Mouse (Mus musculus) lung, postnatal 25 days (tissue): ENCODE measurements around the gene Pim1.
A peak's percentile ranks its signal among the peaks of the same experiment; 100 is the strongest.

Source experiments
- DNase-seq: peaks from one replicate; pipeline ENCODE4 v3.0.0; 2022; ENCODE audit warnings: low spot score

The Pim1 gene

GRCm38 (mm10) chr17:29465405-29466010, 25.0 kb upstream of the Pim1 start:
- DNase-seq, result no peak

- DNase-seq, result no peak
Measured at GRCm38 (mm10) chr17:29467030-29467429, 23.5 kb upstream of the Pim1 start.

GRCm38 (mm10) chr17:29473466-29473865, 17.1 kb upstream of the Pim1 start:
- DNase-seq, result no peak

GRCm38 (mm10) chr17:29474036-29474435, 16.5 kb upstream of the Pim1 start:
- DNase-seq, result no peak

GRCm38 (mm10) chr17:29475142-29475541, 15.4 kb upstream of the Pim1 start:
- DNase-seq, result no peak

- no peak for DNase-seq
Measured at GRCm38 (mm10) chr17:29476461-29476860, 14.1 kb upstream of the Pim1 start.

- no peak for DNase-seq
Measured at GRCm38 (mm10) chr17:29477357-29477756, 13.2 kb upstream of the Pim1 start.

- no peak for DNase-seq
Measured at GRCm38 (mm10) chr17:29478271-29478670, 12.3 kb upstream of the Pim1 start.

- no peak for DNase-seq
Measured at GRCm38 (mm10) chr17:29480256-29480655, 10.3 kb upstream of the Pim1 start.

- DNase-seq, result no peak
Measured at GRCm38 (mm10) chr17:29482632-29483031, 7.9 kb upstream of the Pim1 start.

GRCm38 (mm10) chr17:29483282-29483681, 7.3 kb upstream of the Pim1 start:
- no peak for DNase-seq

- no peak for DNase-seq
Measured at GRCm38 (mm10) chr17:29484431-29484830, 6.1 kb upstream of the Pim1 start.

GRCm38 (mm10) chr17:29485336-29486233, 5.0 kb upstream of the Pim1 start:
- DNase-seq, result no peak

GRCm38 (mm10) chr17:29488257-29488977, 2.1 kb upstream of the Pim1 start:
- no peak for DNase-seq

- peak; percentile 48 for DNase-seq
Measured at GRCm38 (mm10) chr17:29488978-29489970, 1.3 kb upstream of the Pim1 start.

- DNase-seq, result peak; percentile 98
Measured at GRCm38 (mm10) chr17:29489971-29490712, 411 bp upstream of the Pim1 start.

- DNase-seq, result peak; percentile 67
Measured at GRCm38 (mm10) chr17:29491591-29492268, 1.2 kb downstream of the Pim1 start.

- peak; percentile 76 for DNase-seq
Measured at GRCm38 (mm10) chr17:29492269-29493191, 2.0 kb downstream of the Pim1 start.

GRCm38 (mm10) chr17:29493461-29493980, 3.0 kb downstream of the Pim1 start:
- no peak for DNase-seq
